Mouse (Mus musculus): ENCODE results near the gene Hoxb2.

DNA sequence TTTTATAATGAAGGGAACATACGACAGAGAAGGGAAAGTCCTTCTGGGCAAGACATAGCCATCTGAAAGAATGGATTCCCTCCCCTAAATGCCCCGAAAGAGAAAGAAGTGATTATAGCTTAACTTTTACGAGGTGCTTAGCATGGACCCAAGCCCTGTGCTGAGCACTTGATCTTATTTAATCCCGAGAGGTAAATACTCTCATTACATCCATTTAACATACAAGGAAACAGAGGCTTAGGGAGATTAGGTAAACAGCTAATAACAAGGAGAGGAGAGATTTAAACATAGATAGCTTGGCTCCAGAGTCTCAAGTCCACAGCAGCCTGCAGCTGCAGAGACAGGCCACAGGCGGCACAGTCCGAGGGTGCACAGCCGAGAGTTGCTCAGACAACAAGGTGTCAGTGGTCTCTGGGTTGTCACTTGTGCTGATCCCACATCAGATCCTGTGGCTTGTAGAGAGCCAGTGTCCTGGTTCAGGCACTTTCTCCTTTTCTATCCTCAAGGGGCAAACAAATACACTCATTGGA lies 47.5 kb downstream of the Hoxb2 start:
- TF ChIP-seq POLR2A (IDR thresholded peaks at IDR 0.05; ENCODE audit: control insufficient read depth, extremely low read depth, insufficient read depth, low read length, poor library complexity) (no peak), CTCF (IDR thresholded peaks at IDR 0.05; ENCODE audit: borderline replicate concordance, control insufficient read depth, extremely low read depth, insufficient read depth, low read length, poor library complexity) (no peak)

All from thymus, adult 2 months (tissue).